Mouse (Mus musculus) small intestine, adult 2 months (tissue): Measurements from ENCODE around the gene Hnf4a.

ENCODE experiments used
- CTCF ChIP-seq: fragments of 200-500 bp; IDR thresholded peaks from 2 replicates; pipeline ENCODE4 v1.5.1; 2012; ENCODE audit warnings: low read depth, mild to moderate bottlenecking, control low read depth, inconsistent platforms, low read length, moderate library complexity, mixed read lengths; ENCODE audit not compliant: insufficient replicate concordance, insufficient read length; ENCODE audit errors: extremely low read depth
- POLR2A ChIP-seq: fragments of 200-500 bp; IDR thresholded peaks from 2 replicates; pipeline ENCODE4 v1.6.1; 2012; ENCODE audit warnings: low read depth, mild to moderate bottlenecking, control low read depth, inconsistent platforms, low read length, moderate library complexity

DNA sequence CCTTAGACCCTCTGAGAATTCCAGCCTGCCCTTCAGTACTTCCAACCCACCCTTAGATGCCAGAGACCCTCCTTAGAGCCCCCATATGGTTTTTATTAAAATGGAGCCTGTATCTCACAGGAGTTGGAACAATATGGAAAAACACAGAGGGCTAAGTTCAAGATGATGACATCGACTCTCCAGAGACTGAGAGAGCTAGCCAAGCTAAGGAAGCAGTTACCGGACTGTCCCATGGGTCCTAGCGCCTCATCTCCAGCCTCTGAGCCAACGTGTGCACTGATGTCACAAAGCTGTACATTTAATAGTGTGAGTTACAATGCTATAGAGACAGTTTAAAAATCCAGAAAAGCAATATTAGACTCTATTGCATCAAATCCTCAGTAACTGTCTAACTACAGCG is 84.4 kb downstream of the Hnf4a start:
- TF ChIP-seq CTCF (no peak), POLR2A (no peak)
